Mouse (Mus musculus): Measurements from ENCODE around the gene Crlf2. TPM values are rescaled to one million over a fixed set of nuclear protein-coding genes. Genes with fewer than 3 reads are reported as not detected.

Crlf2 gene
- polyA plus RNA-seq, 1 experiment: 26.4 TPM

GRCm38 (mm10) chr5:109548712-109549111 is 10.1 kb downstream of the Crlf2 start:
- DNase-seq (ENCODE audit: low spot score): no peak

DNA sequence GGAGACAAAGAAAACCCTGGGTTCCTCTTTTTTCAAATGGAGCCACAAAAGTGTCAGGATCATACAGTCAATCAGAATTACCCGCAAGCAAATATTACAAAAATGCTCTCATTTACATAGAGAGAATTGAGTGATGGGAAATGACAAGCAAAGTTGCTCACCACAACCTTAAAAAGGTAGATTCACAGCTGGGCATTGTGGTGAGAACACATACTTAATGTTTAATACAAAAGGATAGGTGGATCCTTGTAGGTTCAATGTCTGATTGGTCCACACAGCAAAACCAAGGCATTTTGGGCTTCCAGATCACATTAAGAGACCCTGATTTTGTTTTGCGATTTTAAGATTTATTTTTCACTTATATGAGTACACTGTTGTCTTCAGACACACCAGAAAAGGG is 11.7 kb downstream of the Crlf2 start:
- no peak for DNase-seq (ENCODE audit: low spot score)

DNA sequence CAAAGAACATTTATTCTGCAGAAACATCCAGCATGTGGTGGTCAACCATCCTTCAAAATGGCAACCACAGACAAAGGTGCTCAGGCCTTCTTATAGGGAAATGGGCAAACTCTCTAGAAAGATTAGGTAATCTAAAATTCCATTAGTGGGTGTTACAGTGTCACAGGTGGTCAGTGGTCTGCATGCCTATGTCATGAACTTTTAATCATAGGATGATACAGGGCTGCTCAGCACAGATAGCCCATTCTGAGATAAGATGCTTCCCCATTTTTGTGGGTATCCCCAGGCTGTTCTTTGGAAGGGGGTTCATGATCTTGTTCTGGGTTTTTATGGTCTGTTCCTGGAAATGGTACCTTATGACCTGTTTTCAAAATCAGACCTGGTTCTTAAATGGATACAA is 49.1 kb downstream of the Crlf2 start:
- no peak for DNase-seq (ENCODE audit: low spot score)

DNA sequence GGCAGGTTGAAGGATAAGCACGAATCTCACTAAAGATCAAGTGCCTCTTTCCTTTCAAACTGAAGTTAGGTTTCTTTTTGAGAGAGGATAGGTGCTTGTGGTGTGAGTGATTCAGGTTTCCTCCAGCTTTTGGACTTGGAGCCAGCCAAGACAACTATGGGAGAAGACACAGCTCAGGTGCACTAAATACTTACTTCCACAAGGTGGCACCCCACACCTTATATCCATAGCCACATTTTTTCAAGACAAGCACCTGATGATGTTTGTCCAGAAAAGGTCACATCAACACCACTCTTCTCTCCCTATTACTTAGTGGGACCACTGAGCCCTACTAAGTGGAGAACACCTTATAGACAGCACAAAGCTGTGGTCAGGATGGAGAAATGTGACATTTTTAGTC is 52.1 kb downstream of the Crlf2 start:
- DNase-seq (ENCODE audit: low spot score): no peak

Other genes with a start within 250 kb of the Crlf2 start
- not detected in 2 replicates for gene Vmn2r16, start 228.8 kb downstream of the Crlf2 start, polyA plus RNA-seq (2012; rRNA removed)
- gene Vmn2r17, start 139.3 kb downstream of the Crlf2 start, polyA plus RNA-seq (2012; rRNA removed): not detected in 2 replicates
- 2.3 and 2.7 TPM in 2 replicates for gene 5430403G16Rik, start 132.0 kb upstream of the Crlf2 start, polyA plus RNA-seq (2012; rRNA removed)
- gene 4930522L14Rik, start 192.9 kb upstream of the Crlf2 start, polyA plus RNA-seq (2012; rRNA removed): 7.8 and 10.8 TPM in 2 replicates